Mouse (Mus musculus): ENCODE data around the gene Gm8660. TPM values are rescaled to one million over a fixed set of nuclear protein-coding genes. Genes with fewer than 3 reads are reported as not detected.
"Not testable (repeated sequence)": the region's sequence is repeated elsewhere in the genome, so short reads cannot be mapped to it uniquely, and the experiment has no call there.

The Gm8660 gene
- polyA plus RNA-seq (2015; fragmentation: Nextera tagmentation; extraction: Ambion mirVana): not detected in 2 replicates

DNA sequence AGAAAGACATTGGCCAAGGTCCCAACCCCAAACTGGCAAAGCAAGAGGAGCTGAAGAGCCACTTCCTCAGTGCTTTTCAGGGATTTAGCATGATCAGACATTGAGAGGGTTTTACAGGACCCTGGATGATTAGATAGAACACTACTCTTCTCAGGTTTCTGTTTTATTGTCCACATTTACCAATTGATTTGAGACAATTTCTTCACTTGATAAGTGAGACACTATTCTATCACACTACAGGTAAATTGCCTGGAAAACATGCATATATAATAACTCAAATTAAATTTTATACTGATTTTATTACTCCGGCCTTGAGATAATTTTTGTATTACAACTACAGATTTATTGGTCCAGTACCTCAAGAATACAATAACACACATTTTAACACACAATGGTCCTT is at the start of gene Gm8660:
Gm8660 (minus strand) TSS at position 101 of the 400 bp plus-strand sequence.
- not testable (repeated sequence) for H3K9ac ChIP-seq; H3K4me1 ChIP-seq; H3K9me3 ChIP-seq (replicated peaks); H3K4me2 ChIP-seq; ATAC-seq; H3K4me3 ChIP-seq; H3K36me3 ChIP-seq (ENCODE audit: poor library complexity, severe bottlenecking); H3K27me3 ChIP-seq; H3K27ac ChIP-seq
- WGBS: no CpG with 5 or more reads among the region's 1 CpGs

DNA sequence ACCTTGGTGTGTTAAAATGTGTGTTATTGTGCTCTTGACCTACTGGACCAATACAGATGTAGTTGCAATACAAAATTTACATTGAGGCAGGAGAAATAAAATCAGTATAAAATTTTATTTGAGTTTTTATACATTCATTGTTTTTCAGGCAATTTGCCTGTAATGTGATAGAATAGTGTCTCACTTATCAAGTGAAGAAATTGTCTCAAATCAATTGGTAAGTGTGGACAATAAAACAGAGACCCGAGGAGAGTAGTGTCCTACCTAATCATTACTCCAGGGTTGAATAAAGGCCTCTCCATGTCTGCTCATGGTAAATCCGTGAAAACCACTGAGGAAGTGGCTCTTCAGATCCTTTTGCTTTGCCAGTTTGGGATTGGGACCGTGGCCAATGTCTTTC is 42.4 kb upstream of the Gm8660 start, which contains the start of gene Vmn1r148:
Vmn1r148 (plus strand) TSS at position 301 of the 400 bp plus-strand sequence.
- not testable (repeated sequence) for H3K4me3 ChIP-seq; H3K27me3 ChIP-seq; ATAC-seq; H3K9me3 ChIP-seq (replicated peaks); H3K36me3 ChIP-seq (ENCODE audit: poor library complexity, severe bottlenecking); H3K4me2 ChIP-seq; H3K9ac ChIP-seq; H3K27ac ChIP-seq; H3K4me1 ChIP-seq
- WGBS: no CpG with 5 or more reads among the region's 3 CpGs

DNA sequence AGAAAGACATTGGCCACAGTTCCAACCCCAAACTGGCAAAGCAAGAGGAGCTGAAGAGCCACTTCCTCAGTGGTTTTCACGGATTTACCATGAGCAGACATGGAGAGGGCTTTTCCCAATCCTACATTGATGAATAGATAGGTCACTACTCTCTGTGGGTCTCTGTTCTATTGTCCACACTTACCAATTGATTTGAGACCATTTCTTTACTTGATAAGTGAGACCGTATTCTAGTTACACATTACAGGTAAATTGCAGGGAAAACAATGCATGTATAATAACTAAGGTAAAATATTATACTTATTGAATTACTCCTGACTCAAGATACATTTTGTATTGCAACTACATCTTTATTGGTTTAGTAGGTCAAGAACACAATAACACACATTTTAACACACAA is 41.2 kb downstream of the Gm8660 start, which contains the start of gene Gm4187:
Gm4187 (minus strand) TSS at position 101 of the 400 bp plus-strand sequence.
- not testable (repeated sequence) for H3K9ac ChIP-seq; H3K4me1 ChIP-seq; H3K36me3 ChIP-seq (ENCODE audit: poor library complexity, severe bottlenecking); H3K27me3 ChIP-seq; H3K4me2 ChIP-seq; H3K9me3 ChIP-seq (replicated peaks); H3K4me3 ChIP-seq; ATAC-seq; H3K27ac ChIP-seq
- WGBS: no CpG with 5 or more reads among the region's 2 CpGs

Other genes starting within 250 kb of the Gm8660 start
- not detected in 2 replicates for gene Gm10666, start 236.3 kb downstream of the Gm8660 start, polyA plus RNA-seq (2015; fragmentation: Nextera tagmentation; extraction: Ambion mirVana)
- gene Vmn1r142, start 207.0 kb downstream of the Gm8660 start, polyA plus RNA-seq (2015; fragmentation: Nextera tagmentation; extraction: Ambion mirVana): not detected in 2 replicates
- not detected in 2 replicates for gene Vmn1r143, start 181.7 kb downstream of the Gm8660 start, polyA plus RNA-seq (2015; fragmentation: Nextera tagmentation; extraction: Ambion mirVana)
- gene Gm8653, start 169.8 kb downstream of the Gm8660 start, polyA plus RNA-seq (2015; fragmentation: Nextera tagmentation; extraction: Ambion mirVana): not detected in 2 replicates
- not detected in 2 replicates for gene Gm8453, start 141.6 kb downstream of the Gm8660 start, polyA plus RNA-seq (2015; fragmentation: Nextera tagmentation; extraction: Ambion mirVana)
- not detected in 2 replicates for gene Gm4187, start 41.3 kb downstream of the Gm8660 start, polyA plus RNA-seq (2015; fragmentation: Nextera tagmentation; extraction: Ambion mirVana)
- not detected in 2 replicates for gene Vmn1r148, start 42.5 kb upstream of the Gm8660 start, polyA plus RNA-seq (2015; fragmentation: Nextera tagmentation; extraction: Ambion mirVana)
- not detected in 2 replicates for gene Vmn1r149, start 67.2 kb upstream of the Gm8660 start, polyA plus RNA-seq (2015; fragmentation: Nextera tagmentation; extraction: Ambion mirVana)
- gene Gm10665, start 93.0 kb upstream of the Gm8660 start, polyA plus RNA-seq (2015; fragmentation: Nextera tagmentation; extraction: Ambion mirVana): not detected in 2 replicates
- gene Vmn1r151, start 128.6 kb upstream of the Gm8660 start, polyA plus RNA-seq (2015; fragmentation: Nextera tagmentation; extraction: Ambion mirVana): not detected in 2 replicates
- gene Vmn1r152, start 151.9 kb upstream of the Gm8660 start, polyA plus RNA-seq (2015; fragmentation: Nextera tagmentation; extraction: Ambion mirVana): not detected in 2 replicates
- not detected in 2 replicates for gene Gm8677, start 163.8 kb upstream of the Gm8660 start, polyA plus RNA-seq (2015; fragmentation: Nextera tagmentation; extraction: Ambion mirVana)
- gene Gm4201, start 194.3 kb upstream of the Gm8660 start, polyA plus RNA-seq (2015; fragmentation: Nextera tagmentation; extraction: Ambion mirVana): not detected in 2 replicates
- gene Gm4565, start 217.1 kb upstream of the Gm8660 start, polyA plus RNA-seq (2015; fragmentation: Nextera tagmentation; extraction: Ambion mirVana): not detected in 2 replicates

All from forebrain, embryonic 13.5 days (tissue).